Mouse (Mus musculus): ENCODE data around the gene Mcu.
A peak's percentile ranks its signal among the peaks of the same experiment; 100 is the strongest.

Mcu gene

DNA sequence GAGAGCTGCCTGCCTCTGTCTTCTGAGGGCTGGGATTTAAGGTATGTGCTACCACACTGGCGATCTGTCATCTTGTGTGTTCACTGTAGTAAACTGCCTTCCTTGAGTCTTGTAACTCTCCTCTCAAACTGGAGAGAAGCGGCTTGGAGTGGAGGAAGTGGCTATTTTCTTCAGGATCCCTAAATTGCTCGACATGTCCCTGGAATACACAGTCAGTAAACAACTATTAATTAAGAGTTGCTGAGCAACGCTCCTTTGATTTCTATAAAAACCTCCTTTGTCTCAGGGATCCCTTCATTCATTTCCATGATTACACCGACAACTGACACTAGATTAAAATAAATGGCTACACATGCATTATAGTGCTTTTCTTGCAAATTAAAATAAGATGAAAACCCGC, 78.4 kb downstream of the Mcu start:
- no peak for DNase-seq (ENCODE audit: low read depth, low spot score)

DNA sequence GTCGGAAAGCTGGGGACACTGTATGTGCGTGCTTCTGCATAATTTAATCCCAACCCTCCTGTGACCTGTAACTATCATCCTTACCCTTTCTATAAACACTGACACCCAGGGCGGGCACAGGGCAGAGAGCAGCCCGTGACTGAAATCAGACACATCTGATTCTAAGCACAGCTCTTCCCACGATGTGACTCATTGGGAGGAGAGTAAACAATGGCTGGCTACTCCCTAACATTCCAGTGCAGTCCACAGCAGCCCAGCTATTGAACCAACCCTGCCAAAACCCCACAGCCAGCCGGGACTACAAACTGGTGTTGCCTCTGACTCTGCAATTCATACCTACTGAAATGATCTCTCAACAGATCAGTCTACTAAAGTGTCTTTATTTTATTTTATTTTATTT, 78.9 kb downstream of the Mcu start:
- peak; percentile 41 for DNase-seq (ENCODE audit: low read depth, low spot score)

DNA sequence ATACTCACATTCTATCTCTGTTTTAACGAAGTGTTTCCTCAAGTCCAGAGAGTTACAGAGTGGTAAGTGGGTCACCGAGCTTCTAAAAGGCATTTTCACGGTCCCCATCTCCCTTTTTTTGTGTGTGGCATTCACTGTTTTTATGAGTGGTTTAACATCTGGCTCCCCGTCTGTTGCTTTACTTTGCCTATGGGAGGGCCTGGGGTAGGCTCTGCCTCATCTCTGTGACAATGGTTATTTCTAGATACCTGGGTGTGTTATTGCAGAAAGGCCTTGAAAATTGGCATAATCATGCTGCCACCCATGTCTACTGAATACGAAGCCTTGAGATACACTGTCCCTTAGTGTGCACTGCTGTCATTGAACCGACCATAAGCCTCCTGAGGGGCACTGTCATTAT, 84.2 kb downstream of the Mcu start:
- DNase-seq (ENCODE audit: low read depth, low spot score): no peak

DNA sequence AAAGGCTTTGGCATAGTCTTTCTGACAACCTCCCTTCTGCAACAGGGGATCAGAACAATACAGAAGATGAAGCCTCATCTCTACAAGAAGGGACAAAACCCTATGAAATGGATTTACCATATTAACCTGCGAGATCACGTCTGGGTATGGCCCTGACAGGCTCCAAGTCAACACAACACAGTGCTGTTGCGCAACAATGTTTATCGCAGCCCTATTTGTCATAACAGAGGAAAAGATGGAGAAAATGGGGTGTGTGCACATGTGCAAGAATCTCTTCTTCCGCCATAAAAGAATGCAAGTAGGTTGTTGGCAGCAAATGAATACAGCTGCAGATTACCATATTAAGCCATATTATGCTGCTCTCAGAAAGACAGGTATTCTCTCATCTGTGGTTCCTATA, 88.7 kb downstream of the Mcu start:
- no peak for DNase-seq (ENCODE audit: low read depth, low spot score)

DNA sequence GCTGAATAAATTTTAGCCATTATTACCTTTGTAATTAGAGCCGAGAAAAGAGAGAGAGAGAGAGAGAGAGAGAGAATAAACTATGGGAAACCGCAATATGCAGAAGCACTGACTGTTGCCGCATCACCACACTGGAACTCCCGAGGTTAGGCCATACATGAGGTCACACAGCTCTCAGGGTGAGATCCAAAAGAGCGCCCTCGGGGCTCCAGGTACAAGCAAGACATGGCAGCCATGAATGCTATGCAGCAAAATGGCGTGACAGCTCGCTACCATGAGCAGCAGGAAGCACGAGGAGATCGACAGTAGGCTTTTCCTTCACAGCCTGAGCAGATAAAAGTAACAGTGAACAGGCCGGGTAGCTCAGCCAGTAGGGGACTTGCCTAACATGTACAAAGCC, 89.2 kb downstream of the Mcu start:
- DNase-seq (ENCODE audit: low read depth, low spot score): peak; percentile 57

DNA sequence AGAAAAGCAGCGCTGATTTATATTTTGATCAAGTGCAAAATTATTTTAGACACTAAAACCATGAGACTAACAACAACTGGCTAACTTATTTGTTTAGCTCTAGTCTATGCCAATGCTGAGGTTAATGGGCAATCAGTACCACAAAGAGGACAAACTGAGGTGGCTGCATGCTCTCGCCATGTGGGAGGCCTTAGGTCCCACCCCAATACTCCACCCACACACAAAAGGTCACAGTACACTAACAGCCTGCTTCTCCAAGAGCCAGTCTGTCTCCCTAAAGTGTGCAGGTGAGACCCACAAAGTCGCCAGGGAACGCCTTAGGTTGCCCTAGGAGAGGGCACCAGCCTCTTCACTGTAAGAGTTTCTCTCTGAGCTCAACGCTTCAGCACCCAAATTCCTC, 91.8 kb downstream of the Mcu start:
- DNase-seq (ENCODE audit: low read depth, low spot score): peak; percentile 35

DNA sequence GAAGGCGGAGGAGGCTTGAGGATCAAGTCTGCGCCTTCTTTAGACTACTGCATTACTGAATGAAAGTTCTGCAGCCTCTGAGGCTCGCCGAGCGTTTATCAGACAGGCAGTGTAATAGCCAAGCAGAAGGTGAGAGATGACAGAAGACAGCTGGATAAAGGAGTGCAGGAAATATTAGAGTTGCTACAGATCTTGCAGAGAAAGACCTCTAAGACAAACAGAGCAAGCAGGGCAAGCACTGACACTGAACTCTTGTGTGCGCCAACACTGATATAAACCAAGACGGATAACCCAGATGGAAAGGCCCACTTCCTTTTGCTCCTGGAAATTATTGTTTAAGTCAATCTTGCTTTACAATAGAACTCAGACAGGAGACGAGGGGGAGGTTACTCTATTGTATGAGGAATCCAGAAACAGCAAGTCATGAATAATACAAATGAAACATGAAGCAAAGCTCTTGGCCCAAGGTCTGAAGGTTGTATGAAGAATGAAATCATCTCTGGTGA, 92.6 kb downstream of the Mcu start:
- DNase-seq (ENCODE audit: low read depth, low spot score): no peak

DNA sequence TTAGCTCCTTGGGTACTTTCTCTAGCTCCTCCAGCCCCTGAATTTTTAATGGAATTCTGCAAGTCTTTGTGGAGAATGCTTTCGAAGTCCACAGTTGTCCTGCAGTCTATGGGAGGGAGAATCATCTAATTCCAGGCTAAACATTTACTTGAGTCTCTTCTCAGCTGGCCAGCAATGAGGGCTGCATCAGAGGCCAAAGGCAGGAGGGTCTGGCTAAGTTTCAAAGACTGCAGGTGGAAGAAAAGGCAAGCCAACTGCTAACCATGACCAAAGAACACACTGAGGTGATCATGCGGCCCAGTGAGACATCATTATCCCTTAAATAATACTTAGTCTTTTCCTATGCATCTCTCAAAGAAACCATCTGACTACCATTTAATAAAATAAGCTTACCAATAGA, 95.8 kb downstream of the Mcu start:
- no peak for DNase-seq (ENCODE audit: low read depth, low spot score)

DNA sequence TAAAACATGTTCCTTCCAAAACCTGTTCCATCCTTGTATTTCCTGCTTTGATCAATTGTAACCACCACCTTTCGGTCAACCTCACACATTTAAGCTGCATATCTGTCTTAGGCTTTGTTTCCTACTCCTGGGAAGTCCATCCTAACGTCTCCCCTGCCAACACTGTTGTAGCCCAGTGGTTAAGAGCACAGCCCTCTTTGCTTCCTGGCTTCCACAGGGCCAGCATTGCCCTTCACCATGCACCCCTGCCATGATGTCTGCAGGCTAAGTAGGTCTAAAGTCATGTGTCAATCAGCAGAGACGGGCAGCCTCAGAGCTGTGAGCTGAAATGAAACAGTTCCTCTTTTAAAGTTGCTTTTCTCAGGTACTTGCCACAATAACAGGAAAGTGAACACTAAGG, 97.1 kb downstream of the Mcu start:
- DNase-seq (ENCODE audit: low read depth, low spot score): no peak

DNA sequence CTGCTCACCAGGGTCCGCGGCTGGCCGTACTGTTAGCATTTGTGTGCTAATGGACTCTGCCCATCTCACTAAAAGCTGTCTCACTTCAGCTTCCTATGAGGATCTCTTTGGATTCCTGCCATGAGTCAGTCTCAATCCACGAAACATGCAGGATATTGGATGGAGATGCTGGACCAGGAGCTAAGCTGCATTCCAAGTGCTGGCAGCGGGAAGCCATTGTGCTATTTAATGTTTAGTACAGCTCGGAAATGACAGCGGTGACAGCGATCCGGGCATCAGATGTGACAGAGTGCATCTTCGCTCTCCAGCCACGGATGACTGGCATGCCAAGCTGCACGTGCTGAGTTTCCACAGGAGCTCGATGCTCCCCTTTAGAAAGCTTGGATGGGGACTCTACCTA, 99.3 kb downstream of the Mcu start:
- no peak for DNase-seq (ENCODE audit: low read depth, low spot score)

DNA sequence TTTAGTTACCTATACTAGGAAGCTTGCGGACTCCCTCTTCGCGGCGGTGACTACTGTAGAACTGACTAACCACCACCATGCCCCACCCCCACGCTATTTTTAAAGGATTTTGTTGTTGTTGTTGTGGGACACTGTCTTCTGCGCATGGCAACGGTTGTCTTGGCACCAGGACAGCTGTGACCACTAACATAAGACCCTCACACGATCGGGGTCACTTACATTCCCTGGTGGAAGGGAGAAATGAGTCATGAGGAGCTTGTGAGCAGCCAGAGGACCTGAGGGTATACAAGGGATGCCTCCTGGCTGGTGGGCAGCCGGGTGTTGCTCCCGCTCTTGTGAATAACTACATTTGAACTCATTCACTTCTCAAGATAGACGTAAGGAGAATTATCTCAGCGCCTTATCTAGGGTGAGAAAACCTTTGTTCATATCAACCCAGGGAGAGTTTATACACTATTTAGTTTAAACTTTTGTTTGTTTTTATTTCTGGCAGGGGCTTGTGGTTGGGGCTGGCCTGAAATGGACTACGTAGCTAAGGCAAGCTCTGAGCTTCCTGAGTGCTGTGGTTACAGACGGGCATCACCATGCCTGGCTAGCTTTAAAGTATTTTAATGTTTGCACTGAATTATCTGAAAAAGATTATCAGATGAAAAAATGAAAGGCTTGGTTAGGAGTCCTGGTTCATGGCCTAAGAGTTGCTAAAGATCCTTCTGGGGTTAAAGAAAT, 101.6 kb downstream of the Mcu start:
- no peak for DNase-seq (ENCODE audit: low read depth, low spot score)

DNA sequence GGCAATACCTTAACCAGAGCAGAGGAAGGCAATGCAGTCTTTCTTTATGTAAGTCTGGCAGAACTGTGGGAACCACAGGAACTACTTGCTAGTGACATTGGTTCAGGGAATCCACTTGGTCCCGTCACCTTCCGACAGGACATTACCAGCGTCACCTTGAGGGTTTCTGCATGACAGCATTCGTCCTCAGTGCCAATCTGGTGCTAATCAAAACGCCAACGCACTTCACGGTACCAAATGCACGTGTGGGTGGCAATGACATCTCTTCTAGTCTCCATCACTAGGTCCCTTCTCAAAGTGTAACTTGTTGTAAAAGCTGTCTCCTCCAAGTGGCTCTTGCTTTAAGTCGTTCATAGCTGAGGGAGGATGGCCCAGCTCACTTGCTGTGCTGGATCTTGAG, 104.3 kb downstream of the Mcu start:
- DNase-seq (ENCODE audit: low read depth, low spot score): no peak

DNA sequence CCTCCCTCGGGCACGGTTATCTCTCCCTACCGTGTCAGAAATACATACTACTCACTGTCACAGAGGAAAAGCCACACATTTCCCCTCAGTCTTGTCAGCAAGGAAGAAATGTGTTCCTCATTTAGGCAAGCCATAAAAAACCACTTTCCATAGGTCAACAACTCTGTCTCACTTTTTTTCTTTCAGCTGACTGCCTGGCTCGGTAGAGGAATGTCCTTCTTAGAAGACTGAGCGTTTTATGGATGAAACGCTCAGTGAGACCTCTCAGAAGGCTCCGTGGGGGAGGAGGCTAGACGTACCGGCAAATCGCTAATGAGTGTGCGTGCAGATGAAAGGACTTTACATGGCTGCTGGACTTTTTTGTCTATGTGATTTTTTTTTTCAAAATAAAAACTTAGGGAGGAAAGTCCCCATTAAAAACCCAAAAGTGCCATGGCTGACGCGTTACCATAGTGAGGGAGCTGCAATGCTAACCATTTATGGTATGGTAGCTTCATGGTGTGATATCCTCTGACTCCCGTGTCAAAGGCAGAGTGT, 105.0 kb downstream of the Mcu start:
- no peak for DNase-seq (ENCODE audit: low read depth, low spot score)

DNA sequence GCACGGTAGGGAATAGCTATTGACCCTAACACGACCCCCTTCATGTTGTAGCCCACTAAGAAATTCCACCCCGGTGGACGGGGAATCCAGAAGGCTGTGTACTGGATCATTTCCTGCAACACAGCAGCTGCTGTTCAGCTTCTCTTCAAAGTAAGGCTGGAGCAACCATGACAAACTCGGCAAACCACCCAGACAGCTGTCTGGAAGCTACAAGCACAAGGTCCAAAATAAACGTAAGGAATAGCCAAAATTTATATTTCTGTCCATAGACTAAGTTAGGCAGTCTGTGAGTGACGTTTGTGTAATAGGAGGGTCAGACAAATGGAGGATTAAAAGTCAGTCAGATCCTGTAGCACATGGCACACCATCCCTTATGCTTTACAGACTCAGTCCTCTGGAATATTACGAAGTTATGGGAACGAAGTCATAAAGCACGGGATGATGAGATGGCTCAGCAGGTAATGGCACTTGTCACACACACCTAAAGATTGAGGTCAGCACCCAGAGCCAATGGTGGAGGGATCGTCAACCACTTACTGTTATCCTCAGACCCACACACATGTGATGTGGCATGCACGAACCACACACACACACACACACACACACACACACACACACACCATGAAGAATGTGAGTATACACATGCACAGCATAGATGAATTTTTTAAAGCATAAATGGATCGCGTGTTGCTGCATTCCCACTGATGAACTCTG, 105.6 kb downstream of the Mcu start:
- DNase-seq (ENCODE audit: low read depth, low spot score): no peak

DNA sequence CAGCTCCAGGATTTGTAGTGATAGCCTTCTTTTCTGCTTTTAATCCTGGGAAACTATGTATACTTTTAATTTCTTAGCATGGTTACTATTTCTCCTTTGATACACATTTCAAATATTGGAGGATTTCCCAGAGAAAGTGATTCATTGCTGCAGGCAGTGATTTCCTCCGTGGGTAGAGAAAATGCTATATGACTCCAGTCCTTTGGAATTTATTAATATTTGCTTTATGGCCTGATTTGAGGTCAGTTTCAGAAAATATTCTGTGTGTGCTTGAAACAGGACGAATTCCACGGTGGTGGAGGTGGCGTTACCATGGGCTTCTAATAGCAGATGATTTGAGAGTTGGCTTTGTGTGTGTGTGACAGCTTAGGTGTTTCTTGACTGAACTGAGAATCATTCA, 107.3 kb downstream of the Mcu start:
- no peak for DNase-seq (ENCODE audit: low read depth, low spot score)

DNA sequence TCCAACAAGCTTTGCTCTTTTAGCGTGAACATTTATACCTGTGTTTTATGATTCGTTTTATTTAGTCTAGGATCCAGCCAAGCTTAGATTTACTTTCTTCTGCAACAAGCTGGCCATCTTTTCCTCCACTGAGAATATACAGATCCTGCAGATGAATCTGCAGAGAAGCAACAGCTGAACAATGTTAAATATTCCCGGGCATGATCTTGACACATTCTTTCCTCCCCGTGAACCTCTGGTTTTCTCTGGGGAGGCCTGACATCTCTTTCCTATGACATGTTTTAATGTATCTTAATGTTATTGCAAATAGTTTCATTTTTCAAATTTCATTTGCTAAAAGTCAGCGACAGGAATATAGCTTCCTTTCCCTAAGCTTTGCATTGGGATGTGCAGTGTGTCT, 109.8 kb downstream of the Mcu start:
- no peak for DNase-seq (ENCODE audit: low read depth, low spot score)

DNA sequence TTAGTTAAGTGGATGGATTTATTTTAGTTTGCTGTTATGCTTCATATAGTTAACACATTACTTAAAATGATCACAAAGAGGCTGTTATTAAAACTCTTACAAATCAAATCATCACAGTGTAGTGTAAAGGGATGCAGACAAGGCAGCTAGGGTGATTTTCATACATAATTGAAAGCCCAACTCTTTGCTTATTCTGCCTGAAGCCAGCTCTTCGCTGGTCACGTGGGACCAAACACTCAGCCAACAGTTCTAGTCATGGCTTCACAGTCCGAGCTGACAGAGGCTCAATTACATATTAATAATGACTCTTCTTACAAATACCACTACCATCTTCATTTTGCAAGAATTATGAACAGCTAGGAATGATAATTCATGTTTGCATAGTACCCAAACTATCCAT, 112.2 kb downstream of the Mcu start:
- DNase-seq (ENCODE audit: low read depth, low spot score): no peak

DNA sequence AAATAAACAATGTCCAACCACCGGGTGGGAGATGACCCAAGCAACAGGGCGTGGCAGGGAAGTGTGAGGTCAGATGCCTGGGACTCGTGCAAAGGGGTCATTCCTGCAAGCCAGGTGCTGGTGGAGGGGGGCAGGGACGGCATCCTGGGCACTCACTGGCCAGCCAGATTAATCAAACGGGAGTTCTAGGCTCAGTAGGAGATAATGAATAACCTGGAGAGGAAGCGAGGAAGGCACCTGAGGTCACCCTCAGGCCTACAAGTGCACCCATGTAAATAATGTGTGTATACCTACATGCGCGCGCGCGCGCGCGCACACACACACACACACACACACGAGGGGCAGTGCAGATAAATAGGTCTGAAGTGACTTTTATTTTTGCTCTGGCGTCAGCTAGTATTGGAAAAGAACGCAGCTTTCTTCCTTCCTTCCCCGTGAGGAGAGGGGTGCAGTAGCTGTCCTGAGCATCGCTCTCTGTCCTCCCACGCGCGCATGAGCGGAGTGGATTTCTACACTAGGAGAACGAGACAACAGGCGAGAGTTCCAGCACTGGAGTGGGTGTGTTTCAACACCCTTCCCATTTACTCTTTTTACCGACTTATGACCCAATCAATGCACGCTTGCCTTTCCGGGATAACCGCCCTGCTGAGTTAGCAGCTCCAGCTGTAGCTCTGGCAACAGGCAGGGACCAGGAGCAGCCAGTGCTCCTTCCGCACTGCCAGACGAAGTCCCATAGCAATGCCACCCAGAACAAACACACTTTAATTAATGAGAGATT, 112.9 kb downstream of the Mcu start:
- peak; percentile 46 for DNase-seq (ENCODE audit: low read depth, low spot score)

DNA sequence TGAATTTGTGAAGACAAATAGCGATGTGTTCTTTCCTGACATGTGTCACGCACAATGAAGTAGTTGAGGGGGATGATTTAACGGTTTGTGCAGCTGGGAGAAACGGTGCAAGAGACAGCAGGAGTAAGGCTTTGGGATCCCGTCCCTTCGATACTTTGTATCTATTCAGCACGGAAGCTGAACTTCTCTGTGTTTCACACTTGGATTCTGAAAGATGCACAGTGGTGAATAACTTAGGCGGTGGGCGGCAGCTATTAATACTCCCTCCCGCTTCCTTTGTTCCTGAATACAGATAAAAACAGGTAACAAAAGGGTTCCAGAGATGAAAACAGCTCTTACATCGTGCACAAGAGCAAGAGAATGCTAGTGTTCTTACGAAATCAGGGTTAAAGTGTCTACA, 114.1 kb downstream of the Mcu start:
- DNase-seq (ENCODE audit: low read depth, low spot score): no peak

DNA sequence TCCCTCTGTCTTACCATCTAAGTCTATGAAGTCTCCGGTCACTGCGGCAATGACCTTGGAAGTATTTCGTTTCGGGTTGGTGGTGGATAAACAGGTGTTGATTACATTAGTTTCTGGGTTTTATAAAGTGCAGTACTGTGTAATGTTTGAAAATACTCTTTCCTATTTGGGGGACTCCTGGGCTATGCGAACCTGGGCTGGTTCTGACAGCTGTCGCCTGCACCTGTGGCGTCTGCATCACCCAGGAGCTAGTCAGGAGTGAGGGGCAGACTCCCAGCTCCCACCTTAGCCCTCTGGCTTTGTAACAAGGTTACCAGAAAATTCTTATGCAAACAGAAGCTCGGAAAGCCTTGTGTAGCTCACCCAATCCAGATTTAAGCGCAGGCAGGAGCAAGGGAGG, 114.7 kb downstream of the Mcu start:
- DNase-seq (ENCODE audit: low read depth, low spot score): no peak

DNA sequence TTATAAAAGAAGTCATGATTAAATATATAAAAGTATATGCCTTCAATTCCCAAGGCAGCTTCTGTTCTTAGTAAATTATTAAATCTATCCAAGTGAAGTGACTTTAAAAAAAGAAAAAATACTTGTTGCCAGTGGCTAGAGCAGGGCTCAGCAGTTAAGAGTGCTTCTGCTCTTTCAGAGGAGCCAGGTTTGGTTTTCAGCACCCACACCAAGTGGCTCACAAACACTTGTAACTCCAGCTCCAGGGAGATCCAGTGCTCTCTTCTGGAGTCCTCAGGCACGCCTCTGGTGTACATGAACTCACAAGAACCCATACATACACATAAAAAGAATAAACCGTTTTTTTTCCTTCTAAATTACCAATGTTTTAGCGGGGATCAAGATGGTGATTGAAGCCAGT, 116.3 kb downstream of the Mcu start:
- no peak for DNase-seq (ENCODE audit: low read depth, low spot score)

DNA sequence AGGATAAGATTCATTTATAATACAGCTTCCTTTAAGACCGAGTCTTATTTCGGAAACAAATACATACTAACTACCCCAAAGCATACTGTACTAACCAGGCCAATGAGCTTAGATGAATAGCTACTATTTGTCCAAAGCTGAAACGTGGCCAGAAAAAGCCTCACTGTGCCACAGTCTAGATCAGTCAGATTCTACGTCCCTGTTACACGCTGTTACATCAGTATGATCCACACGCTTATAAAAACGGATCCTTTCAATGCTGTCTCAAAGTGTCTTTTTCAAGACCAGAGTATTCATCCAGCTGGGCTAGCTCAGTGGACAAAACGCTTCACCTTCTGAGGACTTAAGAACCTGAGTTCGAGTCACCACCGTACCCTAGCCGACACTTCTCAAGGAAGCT, 119.5 kb downstream of the Mcu start:
- no peak for DNase-seq (ENCODE audit: low read depth, low spot score)
